Mouse (Mus musculus) large intestine, adult 2 months (tissue): ENCODE measurements at regions not wholly inside any gene's neighbourhood (a gene's known extent, or its start where the extent isn't known, plus 50 kb on each side); places are given as distances from the start of the nearest gene placed in this dataset.

Experiments
- DNase-seq: peaks from one replicate; pipeline ENCODE4 v3.0.0-alpha.2; 2012; ENCODE audit warnings: low read depth, low spot score
- WGBS: fragments of 180-500 bp; shearing (Covaris S2); methylation state at CpG from one replicate; pipeline ENCODE4 v1.1.7; 2018; 5-methylcytosine and 5-hydroxymethylcytosine counted together

DNA sequence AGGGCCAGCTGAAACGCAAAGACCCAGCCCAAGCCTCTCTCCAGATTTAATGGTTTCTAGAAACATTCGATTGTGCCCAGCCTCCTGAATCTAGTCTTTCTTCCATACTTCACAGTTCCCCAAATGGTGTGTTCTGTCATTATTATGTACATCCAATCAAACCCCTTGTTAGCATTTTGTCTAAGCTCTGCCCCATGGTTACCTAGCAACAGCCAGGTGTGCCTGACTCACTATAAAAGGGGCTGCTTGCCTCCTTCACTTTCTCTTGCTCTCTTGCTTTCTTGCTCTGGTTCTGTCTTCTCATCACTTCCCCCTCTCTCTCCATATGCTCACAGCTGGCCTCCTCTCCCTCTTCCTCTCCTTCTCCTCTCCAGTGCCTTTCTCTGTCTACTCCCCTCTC is 217.8 kb downstream of the Phlda1 start:
- WGBS = 78% methylated on average over 2 of the region's 2 CpGs
- DNase-seq = no peak

DNA sequence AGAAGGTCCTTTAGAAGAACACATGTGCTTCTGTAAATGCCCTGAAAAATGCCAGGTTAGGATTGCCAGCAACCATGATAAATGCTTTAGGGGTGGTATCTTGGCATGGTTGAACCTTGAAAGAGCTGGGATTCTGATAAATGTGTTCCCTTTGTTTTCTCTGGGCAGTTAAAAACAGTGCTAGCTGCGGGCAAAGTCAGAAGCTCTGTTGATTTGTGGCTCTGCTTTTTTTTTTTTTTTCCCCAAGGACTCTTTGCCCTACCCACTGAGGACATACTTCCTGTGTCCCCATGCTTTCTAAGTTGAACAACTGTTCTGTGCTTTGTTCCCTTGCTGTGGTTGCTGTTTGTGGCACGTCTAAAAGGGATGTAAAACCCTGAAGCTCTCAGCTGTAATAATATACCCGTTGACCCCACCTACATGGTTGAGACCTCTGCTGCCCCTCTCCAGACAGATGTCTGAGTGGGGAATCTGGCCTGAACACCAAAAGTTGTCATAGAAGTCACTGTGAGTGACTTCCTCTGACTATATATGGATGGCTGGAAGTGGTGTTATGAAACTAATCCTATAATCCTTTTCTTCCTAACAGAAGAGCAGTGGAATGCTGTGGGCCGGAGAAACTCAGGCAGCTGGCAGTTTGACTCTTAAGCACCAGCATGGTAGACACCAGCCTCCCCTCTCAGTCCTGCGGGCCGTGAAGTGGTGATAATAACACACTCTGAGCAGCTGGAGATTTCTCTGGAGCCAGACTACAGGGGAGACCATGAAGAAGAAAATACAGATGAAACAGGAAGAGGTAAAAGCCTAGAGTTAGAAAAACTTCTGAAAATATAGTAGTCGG is 218.7 kb downstream of the Phlda1 start:
- DNase-seq = no peak

DNA sequence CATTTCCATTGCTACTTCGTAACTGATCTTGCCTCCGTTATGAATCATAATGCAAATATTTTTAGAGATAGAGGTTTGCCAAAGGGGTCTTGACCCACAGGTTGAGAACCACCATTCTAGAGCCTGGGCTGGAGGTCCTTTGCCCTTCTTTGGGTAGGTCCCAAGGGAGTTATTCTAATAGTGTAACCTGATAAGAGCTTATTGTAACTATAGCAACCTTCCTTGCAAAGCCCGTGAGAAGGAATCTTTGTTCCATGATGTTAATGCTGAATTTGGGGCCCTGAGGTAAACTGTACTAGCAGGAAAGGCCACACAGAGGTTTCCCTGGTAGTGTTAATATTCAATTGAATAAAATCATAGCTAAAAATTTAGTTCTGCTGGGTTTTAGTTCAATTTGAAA is 229.9 kb downstream of the Phlda1 start:
- WGBS = 65% methylated on average over 3 of the region's 3 CpGs
- no peak for DNase-seq

More for the DNA sequence above, 218.7 kb downstream of the Phlda1 start:
- WGBS = 62% methylated on average over 7 of the region's 7 CpGs

DNA sequence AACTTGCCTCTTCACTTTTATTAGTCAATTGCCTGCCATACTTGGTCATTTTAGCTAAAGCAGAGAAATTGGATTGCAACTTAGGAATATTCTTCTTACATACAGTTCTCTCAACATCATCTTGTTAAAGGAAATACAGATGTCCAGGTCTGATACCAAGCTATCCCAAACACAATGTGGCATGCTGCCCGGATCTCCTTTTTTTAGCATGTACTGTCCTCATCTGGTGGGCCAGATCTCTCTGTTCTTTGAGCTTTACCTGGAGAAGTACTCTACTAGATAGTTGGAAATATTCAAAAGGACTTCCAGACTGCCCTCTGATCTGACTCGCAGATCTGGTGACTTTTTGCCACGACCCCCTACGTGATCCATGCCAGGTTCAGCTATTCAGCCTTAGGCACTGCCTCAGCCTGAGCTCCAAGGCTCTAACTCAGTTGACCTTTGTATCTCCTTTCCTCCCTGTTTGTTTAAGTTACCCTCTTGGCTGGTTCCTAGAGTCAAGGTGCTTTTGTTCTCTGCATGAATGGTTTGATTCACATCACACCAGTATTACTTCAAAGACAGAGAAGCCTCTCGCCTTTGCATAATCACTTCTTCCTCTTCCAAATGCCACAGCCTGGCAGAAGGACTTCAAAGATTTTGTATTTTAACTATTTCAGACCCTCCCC is 232.9 kb upstream of the Krr1 start:
- DNase-seq = no peak
- 22% methylated on average over 5 of the region's 5 CpGs for WGBS

DNA sequence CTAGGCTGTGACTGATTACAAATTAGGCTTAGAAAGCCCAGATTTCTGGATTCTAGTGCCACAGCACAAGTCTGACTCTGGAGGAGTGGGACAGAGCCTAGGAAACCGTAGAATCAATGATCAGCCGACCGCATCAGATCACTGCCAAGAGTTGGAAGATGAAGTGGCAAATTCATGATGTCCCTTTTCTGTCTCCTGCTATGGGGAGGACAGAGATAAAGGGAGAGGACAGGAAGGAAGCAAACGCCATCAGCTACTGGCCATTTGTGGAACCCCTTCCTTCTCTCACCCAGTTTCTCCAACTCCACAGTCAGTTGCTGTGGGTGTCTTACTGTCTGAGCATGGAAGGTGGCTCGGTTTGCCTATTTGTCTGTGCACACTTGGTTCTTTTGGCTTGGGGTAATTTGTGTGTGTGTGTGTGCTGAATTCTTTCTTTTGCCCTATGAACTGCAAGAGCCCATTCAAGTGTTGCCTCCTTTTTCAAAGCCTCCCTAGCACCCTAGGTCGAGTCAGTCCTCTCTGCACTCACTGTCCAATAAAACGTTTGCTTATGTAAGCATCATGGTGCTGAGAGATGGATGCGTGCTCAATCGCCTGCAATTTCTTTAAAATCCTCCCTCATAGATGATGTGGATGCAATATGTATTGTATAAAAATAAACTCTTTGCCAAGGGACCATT is 231.7 kb upstream of the Krr1 start:
- WGBS = 42% methylated on average over 9 of the region's 9 CpGs
- DNase-seq = no peak

DNA sequence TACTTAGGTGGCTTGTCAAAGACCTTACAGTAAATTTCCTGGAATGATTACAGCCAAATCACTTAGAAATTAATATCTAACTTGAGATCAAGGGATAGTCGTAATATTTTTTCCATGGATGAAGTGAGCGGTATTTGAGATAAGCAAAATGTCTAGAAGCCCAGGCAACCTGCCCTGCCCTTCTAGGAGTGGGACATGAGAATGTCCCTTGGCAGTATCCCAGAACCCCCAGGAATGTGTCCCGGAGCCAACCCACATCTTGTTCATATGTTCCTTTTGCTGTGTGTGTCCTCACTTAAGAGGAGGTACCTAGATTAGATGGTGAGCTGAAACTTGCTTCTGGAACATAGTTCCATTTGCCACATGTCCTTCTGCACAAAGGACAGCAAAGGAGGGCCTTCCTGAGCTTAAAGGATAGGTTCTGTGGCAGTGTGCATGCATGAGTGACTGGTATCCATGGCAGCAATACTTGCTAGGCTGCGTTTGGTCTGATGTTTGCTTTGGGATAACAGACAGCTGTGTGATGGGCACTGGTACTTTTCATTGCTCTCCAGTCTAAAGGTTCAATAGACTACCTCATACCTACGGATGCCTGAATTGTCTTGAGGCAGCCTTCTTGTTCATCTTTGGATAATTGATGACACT is 231.0 kb upstream of the Krr1 start:
- WGBS = 34% methylated on average over 5 of the region's 5 CpGs
- no peak for DNase-seq

DNA sequence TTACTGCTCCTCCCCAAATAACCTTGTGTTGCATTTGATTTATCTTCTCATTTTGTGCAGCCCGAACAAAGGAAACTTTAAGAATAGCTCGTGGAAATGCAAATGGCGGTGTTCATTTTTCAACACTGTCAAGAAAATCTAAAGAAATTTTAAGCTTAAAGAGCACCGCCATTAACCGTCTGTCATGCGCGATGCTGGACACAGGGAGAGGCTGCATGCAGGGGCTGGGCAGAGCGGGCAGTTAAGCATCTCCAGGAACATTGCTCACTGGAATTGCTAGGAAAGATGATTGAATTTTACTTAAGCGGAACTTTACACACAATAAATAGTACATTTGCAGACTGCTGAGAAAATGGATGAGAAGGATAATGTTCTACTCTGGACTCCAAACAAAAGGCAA is 229.2 kb upstream of the Krr1 start:
- 96% methylated on average over 9 of the region's 9 CpGs for WGBS
- DNase-seq = no peak

DNA sequence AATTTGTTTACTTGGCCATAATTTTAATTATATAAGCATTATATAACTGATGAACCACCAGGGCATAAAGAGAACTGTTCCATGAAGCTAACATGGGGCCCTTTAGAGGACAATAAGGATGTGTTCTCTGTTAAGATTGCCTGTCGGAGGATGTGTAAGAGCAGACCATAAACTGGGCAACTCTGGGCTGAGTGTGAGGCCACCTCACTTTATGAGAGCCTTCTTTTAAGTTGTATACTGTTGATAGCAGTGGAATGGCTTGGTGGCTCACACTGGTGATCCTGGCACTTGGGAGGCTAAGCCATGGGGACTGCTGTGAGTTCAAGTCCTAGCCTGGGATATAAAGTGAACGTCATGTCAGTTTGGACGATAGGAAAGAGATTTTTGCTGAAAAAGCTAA is 227.3 kb upstream of the Krr1 start:
- DNase-seq = no peak
- 48% methylated on average over 3 of the region's 3 CpGs for WGBS

DNA sequence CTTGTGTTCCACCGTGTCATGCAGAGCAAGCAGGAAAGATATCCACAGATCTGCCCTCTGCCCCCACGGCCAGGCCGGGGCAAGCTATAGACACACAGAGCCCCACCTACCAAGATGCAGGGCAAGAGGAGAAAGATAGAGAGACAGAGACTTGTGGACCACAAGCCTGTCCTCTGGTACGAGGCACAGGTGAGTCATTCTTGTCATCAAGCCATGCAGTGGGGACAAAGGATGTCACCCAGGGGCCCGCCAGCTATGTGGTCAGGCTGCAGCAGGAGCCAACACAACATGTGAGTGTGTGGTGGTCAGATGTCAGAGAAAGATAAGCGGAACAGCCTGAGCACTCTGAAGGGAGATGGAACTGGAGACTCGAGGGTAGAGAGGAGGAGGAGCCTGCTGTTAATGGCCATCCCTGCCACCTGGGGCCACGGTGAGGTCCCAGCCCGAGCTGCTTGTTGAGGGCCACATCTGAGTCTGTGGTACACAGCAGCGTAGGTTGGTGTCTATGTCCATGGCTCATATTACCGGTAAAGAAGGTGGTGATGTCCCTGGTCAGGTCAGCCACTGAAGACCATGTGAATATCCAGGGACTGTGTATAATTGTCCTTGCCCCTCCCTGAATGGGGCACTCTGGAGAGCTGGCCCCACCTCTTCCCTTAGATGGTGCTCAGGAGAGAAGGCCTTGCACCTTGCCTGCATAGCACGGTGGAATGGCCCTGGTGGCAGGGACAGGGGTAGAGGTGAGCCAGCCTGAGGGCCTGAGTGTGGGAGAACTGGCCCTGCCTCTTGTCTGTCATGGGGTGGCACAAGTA is 226.2 kb upstream of the Krr1 start:
- no peak for DNase-seq
- WGBS = 59% methylated on average over 12 of the region's 12 CpGs

DNA sequence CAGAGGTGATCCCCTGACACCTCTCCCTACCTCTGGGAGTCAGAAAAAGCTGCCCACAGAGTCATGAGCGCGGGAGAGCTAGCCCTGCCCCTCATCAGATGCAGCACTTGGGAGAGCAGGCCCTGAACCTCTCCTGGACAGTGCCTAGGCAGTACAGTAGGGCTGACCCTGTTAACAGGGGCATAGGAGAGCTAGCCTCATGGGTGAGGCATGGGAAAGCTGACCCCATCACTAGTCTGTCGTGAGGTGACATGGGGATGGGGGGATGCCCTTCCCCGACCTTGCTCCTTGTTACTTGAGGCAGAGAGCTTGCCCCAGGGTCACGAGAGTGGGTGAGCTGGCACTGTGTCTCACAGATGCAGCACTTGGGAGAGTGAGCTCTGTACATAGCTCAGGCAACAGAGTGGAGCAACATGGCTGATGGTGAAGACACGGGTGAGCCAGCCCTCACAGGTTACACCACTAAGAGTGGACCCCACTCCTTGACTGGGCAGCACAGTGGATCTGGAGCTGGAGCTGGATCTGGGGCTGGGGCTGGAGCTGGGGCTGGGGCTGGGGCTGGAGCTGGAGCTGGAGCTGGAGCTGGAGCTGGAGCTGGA is 225.5 kb upstream of the Krr1 start:
- 94% methylated on average over 6 of the region's 6 CpGs for WGBS
- no peak for DNase-seq

DNA sequence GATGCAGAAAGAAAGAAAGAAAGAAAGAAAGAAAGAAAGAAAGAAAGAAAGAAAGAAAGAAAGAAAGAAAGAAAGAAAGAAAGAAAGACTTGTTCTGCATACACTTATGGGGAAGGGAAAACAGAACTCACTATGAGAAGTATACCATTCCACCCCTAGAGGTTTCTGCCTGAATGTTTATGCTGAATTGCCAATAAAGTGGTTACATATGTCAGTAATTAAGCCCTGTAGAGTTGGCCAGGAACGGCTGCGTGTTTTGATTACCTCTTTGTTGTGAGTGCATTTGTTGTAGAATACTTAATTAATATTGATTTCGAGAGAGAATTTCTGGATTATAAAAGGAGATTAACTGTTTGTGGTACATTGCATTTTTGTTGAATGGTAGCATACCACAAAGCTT is 224.0 kb upstream of the Krr1 start:
- no peak for DNase-seq

DNA sequence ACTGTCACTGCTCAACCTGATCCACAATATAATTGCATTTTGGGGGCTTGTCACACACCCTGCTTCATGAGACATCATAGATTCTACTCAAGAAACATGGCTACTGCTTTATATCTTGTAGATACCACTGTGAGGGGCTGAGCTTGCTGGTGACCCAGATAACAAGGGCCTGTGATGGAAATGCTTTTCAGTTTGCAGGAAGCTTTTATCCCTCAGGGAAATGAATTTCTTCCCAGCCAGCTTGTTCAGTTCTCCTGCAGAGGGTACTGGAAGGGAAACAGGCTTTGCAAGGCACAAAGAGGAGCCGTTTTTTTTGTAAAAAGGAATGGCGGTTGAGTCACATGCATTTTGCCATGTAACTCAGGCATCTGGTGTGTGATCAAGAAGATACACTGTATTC is 218.8 kb upstream of the Krr1 start:
- no peak for DNase-seq
- WGBS = 91% methylated on average over 2 of the region's 2 CpGs

More for the DNA sequence above, 224.0 kb upstream of the Krr1 start:
- 51% methylated on average over 3 of the region's 3 CpGs for WGBS

DNA sequence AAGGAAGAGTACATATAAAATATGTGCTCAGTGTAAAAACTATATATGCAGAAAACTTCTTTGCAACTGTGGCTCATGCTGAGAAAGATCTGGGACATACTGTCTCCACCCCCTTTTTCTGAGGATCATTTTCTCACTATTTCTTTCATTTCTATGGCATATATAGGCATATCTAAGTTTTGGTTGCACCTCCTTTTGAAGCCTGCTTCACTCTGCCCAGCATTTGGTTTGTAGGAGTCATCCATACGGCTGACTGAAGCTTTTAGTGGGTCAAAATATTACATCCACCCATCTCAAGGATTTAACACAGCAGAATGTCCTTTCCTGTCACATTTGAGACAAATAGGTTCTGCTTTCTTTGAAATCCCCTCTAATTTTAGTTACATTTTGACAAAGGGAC is 216.5 kb upstream of the Krr1 start:
- DNase-seq = no peak
- 30% methylated on average over 1 of the region's 1 CpGs for WGBS

DNA sequence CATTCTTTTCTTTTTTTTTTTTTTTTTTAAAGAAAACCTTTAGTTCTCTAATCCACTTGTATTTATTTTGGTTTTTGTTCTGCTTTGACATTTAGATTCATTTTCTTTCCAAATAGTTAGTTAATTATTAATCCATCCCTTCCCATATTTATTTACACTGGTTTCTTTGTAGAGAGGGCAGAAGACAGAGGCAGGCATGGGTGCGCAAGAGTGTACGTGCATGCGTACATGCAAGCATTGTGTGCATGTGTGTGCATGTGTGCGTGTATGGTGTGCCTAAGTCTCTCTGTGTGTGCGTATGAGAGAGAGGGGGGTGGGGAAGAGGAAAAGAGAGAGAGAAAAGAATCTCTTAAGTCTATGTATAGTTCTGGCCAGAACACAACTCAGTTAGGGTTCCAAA is 215.9 kb upstream of the Krr1 start:
- WGBS = 23% methylated on average over 5 of the region's 5 CpGs
- DNase-seq = no peak

DNA sequence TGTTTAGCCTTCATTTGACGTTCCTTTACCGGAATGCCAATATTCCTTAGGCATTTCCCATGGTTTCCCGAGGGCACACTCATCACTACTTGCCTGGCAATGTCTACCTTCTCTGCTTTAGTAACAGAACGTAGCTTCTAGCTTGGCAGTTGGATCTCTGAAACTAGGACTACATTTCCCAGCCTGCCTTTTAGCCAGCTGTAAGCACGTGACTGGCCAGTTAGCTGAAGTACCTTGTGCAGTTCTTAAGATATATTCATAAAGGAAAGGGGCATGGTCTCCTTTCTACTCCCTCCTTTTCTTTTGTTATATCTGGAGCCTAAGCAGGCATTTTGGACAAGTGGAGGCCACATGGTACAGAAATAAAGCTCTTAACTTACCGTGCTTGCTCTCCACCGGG is 214.8 kb upstream of the Krr1 start:
- no peak for DNase-seq
- 89% methylated on average over 7 of the region's 7 CpGs for WGBS

DNA sequence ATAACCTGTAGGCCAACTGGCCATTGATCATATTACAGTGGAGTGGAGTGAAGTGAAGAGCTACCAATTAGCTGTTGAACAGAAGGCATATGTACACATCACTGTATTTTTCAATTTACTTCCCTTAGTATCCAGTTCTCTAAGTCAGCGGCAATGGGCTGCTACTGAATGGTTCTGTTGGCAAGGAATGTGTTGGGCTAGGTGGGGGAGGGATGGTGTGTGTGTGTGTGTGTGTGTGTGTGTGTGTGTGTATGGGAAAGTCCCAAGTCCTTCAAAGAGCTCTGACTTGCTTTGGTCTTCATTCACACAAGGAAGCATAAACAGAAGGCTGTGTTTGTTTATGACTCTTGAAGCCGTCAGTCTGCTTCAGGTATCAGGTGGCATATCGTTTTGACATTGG is 213.0 kb upstream of the Krr1 start:
- no peak for DNase-seq
- WGBS = 36% methylated on average over 3 of the region's 3 CpGs

DNA sequence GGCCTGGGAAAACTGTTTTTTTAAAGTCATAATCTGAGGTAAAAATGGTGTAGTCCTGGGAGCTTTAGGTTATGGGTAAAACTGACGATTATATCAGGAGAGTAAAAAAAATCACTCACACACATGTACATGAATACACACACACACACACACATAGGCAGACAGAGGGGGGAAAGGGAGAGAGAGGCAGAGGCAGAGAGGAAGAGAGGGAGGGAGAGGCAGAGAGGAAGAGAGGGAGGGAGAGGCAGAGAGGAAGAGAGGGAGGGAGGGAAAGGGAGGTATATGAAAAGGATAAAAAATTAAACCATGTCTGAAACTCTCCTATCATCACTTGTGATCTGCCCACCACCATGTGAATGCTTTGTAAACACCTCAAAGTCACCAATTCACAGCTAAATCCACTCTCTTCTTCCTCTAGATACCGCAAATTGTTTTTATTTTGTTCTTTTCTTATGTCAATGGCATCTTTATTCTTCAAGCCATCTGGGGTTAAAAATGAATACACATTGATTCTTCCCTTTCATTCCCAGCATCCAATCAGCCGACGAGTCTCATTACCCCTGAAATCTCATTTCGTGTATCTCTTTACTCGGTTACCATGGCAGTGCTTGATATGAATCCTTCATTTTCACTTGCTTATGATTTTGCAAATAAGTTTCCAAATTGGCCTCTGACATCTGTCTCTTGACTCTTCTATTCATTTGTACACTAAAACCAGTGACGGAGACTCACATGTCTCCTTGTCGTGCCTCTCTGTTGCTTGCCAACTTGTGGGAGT is 209.5 kb upstream of the Krr1 start:
- no peak for DNase-seq
- WGBS = 92% methylated on average over 8 of the region's 8 CpGs

DNA sequence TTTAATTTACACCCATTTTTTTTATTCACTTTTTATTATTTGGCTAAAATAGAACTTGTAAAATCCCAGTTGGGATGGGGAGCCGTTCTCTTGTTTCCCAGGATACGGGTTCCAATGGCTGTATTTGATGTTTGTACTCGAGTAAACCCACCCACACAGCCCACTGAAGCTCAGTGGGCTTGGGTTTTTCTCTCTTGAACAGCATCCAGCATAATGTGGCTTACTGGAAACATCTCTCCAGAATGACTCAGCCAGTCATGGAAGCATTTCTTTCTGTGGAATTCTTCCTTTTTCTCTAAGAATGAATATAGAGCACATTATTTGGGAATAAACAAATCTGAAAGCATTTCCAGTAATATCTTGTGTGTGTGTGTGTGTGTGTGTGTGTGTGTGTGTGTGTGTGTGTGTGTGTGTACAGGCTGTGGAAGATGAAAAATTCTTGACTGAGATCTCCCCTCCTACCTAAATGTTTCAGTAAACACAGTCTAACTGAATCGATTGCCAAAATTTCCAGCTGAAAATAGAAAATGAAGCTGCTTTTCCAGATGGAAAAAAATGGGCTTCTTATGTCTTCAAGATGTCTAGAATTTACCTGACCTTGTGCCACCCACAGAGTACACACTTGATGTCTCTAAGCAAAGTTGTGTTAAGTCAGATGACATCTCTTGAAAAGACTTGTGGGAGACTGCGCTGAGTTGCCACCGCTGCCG is 205.3 kb upstream of the Krr1 start:
- no peak for DNase-seq
- WGBS = 81% methylated on average over 7 of the region's 7 CpGs
